Mouse (Mus musculus) MEL (cell line): Measurements from ENCODE around the gene Tmem167b.

ENCODE experiments used
- CTCF ChIP-seq, 3 experiments: IDR thresholded peaks in 2 of 3; conservative IDR thresholded peaks in 1 of 3; 2 replicates each; pipeline ENCODE4 v1.5.1; 2011 to 2012; ENCODE audit warnings: low read length in 3 of 3, low read depth in 2 of 3, mild to moderate bottlenecking in 2 of 3, improper control_type of control experiment in 1 of 3, inconsistent platforms in 1 of 3, mixed read lengths in 1 of 3, moderate library complexity in 1 of 3; ENCODE audit not compliant: control insufficient read depth in 1 of 3, insufficient read depth in 1 of 3, poor library complexity in 1 of 3, severe bottlenecking in 1 of 3
- POLR2A ChIP-seq, 2 experiments: IDR thresholded peaks; 2 replicates each; pipeline ENCODE4 v1.6.1; 2011 to 2012; ENCODE audit warnings: low read length in 2 of 2, mild to moderate bottlenecking in 2 of 2, control low read depth in 1 of 2, improper control_type of control experiment in 1 of 2, low read depth in 1 of 2, moderate library complexity in 1 of 2; ENCODE audit not compliant: control insufficient read depth in 1 of 2, insufficient read depth in 1 of 2, poor library complexity in 1 of 2
- POLR2AphosphoS5 ChIP-seq: IDR thresholded peaks from 2 replicates; pipeline ENCODE4 v1.6.1; 2012; ENCODE audit warnings: low read depth, borderline replicate concordance, mild to moderate bottlenecking, inconsistent platforms, low read length, moderate library complexity, mixed read lengths
- SMC3 ChIP-seq: IDR thresholded peaks from 2 replicates; pipeline ENCODE4 v1.6.1; 2011; ENCODE audit warnings: low read depth, low read length, improper control_type of control experiment

DNA sequence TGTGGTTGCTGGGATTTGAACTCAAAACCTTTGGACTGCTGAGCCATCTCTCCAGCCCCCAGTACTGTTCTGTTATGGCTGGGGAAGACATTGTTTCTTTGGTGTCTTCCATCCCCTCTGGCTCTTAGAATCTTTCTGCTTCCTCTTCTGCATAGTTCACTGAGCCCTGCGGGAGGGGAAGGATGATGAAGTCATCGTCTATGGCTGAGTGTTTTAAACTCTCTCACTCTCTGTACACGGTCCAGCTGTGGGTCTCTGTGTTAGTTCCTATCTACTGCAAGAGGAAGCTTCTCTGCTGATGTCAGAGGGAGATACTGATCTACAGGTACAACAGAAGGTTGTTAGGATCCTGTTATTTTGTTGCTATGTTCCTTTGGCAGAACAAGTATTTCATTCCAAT lies 46.6 kb upstream of the Tmem167b start:
- TF ChIP-seq POLR2AphosphoS5 = no peak
- TF ChIP-seq CTCF (IDR thresholded peaks at IDR 0.05 in 2 of 3, conservative IDR thresholded peaks at IDR 0.05 in 1 of 3; ENCODE audit: control insufficient read depth in 1 of 3, insufficient read depth in 1 of 3, low read depth in 2 of 3, low read length in 3 of 3, poor library complexity in 1 of 3, severe bottlenecking in 1 of 3) = no peak
- no peak for TF ChIP-seq SMC3
- no peak for TF ChIP-seq POLR2A (IDR thresholded peaks at IDR 0.05; ENCODE audit: control insufficient read depth in 1 of 2, insufficient read depth in 1 of 2, low read depth in 1 of 2, low read length in 2 of 2, poor library complexity in 1 of 2)
